Mouse (Mus musculus) forebrain, embryonic 14.5 days (tissue): Measurements from ENCODE around the gene Pip4p1. TPM values are rescaled to one million over a fixed set of nuclear protein-coding genes. Genes with fewer than 3 reads are reported as not detected.

Experiments used
- ATAC-seq: fragments of 200-750 bp; cut with Nextera tagmentation; 2 replicates; pipeline ENCODE4 v1.8.0; 2017; ENCODE audit warnings: mild to moderate bottlenecking, moderate library complexity
- DNase-seq: peaks from one replicate; pipeline ENCODE4 v3.0.0-alpha.2; 2015; ENCODE audit warnings: low spot score
- H3K27ac ChIP-seq: fragments of 300-500 bp; sonication (generic); 2 replicates; pipeline ENCODE4 v1.5.1; 2014; ENCODE audit warnings: low read depth, mild to moderate bottlenecking, control low read depth, low read length, moderate library complexity
- H3K27me3 ChIP-seq: fragments of 300-500 bp; sonication (generic); replicated peaks from 2 replicates; pipeline ENCODE4 v1.6.1; 2014; ENCODE audit warnings: low read length, control low read depth, mixed read lengths; ENCODE audit not compliant: control insufficient read depth, insufficient read depth
- H3K36me3 ChIP-seq: fragments of 300-500 bp; sonication (generic); 2 replicates; pipeline ENCODE4 v1.6.1; 2014; ENCODE audit warnings: low read length, control low read depth; ENCODE audit not compliant: control insufficient read depth, insufficient read depth
- H3K4me1 ChIP-seq: fragments of 300-500 bp; sonication (generic); 2 replicates; pipeline ENCODE4 v1.6.1; 2014; ENCODE audit warnings: antibody characterized with exemption, low read length, control low read depth; ENCODE audit not compliant: control insufficient read depth, insufficient read depth
- H3K4me2 ChIP-seq: fragments of 300-500 bp; sonication (generic); 2 replicates; pipeline ENCODE4 v1.6.1; 2014; ENCODE audit warnings: mild to moderate bottlenecking, control low read depth, low read length
- H3K4me3 ChIP-seq: fragments of 300-500 bp; sonication (generic); 2 replicates; pipeline ENCODE4 v1.5.1; 2014; ENCODE audit warnings: low read depth, low read length, control low read depth
- H3K9ac ChIP-seq: fragments of 300-500 bp; sonication (generic); 2 replicates; pipeline ENCODE4 v1.6.1; 2014; ENCODE audit warnings: mild to moderate bottlenecking, low read length, control low read depth, moderate library complexity
- H3K9me3 ChIP-seq: fragments of 300-500 bp; sonication (generic); replicated peaks from 2 replicates; pipeline ENCODE4 v1.6.1; 2016; ENCODE audit warnings: low read length, control low read depth, mixed read lengths; ENCODE audit not compliant: control insufficient read depth
- WGBS: fragments of 180-500 bp; shearing (Covaris S2); extraction: QIAGEN DNeasy Blood & Tissue Kit; methylation state at CpG from one replicate; pipeline ENCODE4 v1.1.7; 2014; 5-methylcytosine and 5-hydroxymethylcytosine counted together
- polyA plus RNA-seq: library from polyadenylated mRNA; unstranded; fragments of >200 nt; fragmentation: Nextera tagmentation; extraction: Ambion mirVana; gene quantifications from 2 replicates; pipeline ENCODE4 v1.2.1, GENCODE M21; 2014

The Pip4p1 gene
- polyA plus RNA-seq, 1 experiment from 2014 or later: 86.0 TPM

- 81% methylated on average over 22 of the region's 22 CpGs for WGBS
- Histone ChIP-seq H3K27me3 (0 out of 2 replicates have a peak, but pooled peaks cover 5% of the 10 kb centered on the region), H3K9me3 (no peaks in the 10 kb centered on the region), H3K4me3 (no peak overlapping the region), H3K4me2 (no peak overlapping the region), H3K4me1 (no peaks in the 10 kb centered on the region), H3K27ac (no peak overlapping the region), H3K36me3 (no peaks in the 10 kb centered on the region), H3K9ac (no peak overlapping the region)
- DNase-seq (no peak), ATAC-seq (no peak)
Observed at GRCm38 (mm10) chr14:50892541-50893459, 37.9 kb downstream of the Pip4p1 start.

DNA sequence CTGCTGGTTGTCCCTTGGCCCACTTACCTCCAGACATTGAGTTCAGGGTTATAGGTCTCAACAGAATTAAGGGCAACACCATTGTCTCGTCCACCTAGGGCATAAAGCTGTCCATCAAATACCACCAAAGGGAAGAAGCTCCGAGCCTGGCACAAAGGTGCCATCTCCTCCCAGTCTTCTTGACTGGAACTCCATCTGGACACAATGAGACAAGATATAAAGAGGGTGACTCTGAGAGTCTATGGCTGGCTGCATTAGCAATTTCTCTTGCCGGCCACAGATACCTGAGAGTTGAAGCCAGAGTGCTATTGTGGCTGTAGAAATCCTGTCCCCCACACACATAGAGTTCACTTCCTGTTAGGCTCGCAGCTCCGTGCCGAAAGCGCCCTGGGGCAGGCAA is 38.6 kb downstream of the Pip4p1 start:
- WGBS: 93% methylated on average over 7 of the region's 7 CpGs
- Histone ChIP-seq H3K27ac (no peak overlapping the region), H3K9me3 (no peaks in the 10 kb centered on the region), H3K9ac (no peak overlapping the region), H3K4me1 (no peaks in the 10 kb centered on the region), H3K27me3 (0 out of 2 replicates have a peak, but pooled peaks cover 5% of the 10 kb centered on the region), H3K4me2 (no peak overlapping the region), H3K36me3 (no peaks in the 10 kb centered on the region), H3K4me3 (no peak overlapping the region)
- ATAC-seq (no peak), DNase-seq (no peak)

GRCm38 (mm10) chr14:50891621-50892020 is 39.0 kb downstream of the Pip4p1 start:
- H3K4me2 ChIP-seq: no peak overlapping the region
- no peak overlapping the region for H3K4me3 ChIP-seq
- no peak for DNase-seq
- H3K4me1 ChIP-seq: no peaks in the 10 kb centered on the region
- H3K27ac ChIP-seq: no peak overlapping the region
- no peaks in the 10 kb centered on the region for H3K36me3 ChIP-seq
- H3K9ac ChIP-seq: no peak overlapping the region
- 92% methylated on average over 8 of the region's 8 CpGs for WGBS
- H3K27me3 ChIP-seq: 0 out of 2 replicates have a peak, but pooled peaks cover 3% of the 10 kb centered on the region
- no peaks in the 10 kb centered on the region for H3K9me3 ChIP-seq
- ATAC-seq: no peak

DNA sequence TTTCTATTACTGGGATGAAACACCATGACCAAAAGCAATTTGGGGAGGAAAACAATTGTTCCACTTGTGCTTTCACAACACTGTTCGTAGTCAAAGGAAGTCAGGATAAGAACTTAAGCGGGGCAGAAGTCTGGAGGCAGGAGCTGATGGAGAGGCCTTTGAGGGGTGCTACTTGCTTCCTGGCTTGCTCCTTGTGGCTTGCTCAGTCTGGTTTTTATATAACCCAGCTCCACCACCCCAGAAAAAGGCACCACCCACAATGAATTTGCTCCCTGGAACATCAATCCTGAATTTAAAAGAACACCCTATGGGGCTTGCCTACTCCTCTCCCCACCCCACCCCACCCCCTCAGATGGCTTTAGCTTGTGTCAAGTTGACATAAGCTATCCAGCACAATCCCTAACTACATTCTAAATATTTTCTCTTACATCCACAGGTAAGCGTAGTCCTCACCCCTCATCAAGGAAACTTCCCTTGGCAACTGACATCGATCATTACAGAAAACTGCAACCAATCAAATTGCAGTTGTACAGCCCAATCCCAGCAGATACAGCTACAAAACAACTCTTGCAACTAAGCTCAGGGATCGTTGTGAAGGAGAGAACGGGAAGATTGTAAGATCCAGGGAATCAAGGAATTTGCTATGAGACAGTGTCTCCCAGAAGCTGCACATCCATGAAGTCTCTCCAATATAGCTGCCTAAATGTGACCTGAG is 54.3 kb downstream of the Pip4p1 start:
- DNase-seq: no peak
- Histone ChIP-seq H3K27ac (no peak overlapping the region), H3K4me1 (no peaks in the 10 kb centered on the region), H3K27me3 (no peaks in the 10 kb centered on the region), H3K4me2 (no peak overlapping the region), H3K36me3 (no peaks in the 10 kb centered on the region), H3K9ac (no peak overlapping the region), H3K4me3 (no peak overlapping the region), H3K9me3 (no peaks in the 10 kb centered on the region)
- WGBS: 81% methylated on average over 6 of the region's 6 CpGs
- no peak for ATAC-seq

Other genes starting within 250 kb of the Pip4p1 start
- gene Olfr747, start 237.7 kb downstream of the Pip4p1 start, polyA plus RNA-seq: not detected in 2 replicates
- not detected in 2 replicates for gene Olfr748, start 223.5 kb downstream of the Pip4p1 start, polyA plus RNA-seq
- not detected in 2 replicates for gene Olfr749, start 185.8 kb downstream of the Pip4p1 start, polyA plus RNA-seq
- 152 and 161 TPM in 2 replicates for gene Ttc5, start 145.3 kb downstream of the Pip4p1 start, polyA plus RNA-seq
- gene Ccnb1ip1, start 123.1 kb downstream of the Pip4p1 start, polyA plus RNA-seq: 0.11 TPM in 1 of 2 replicates, not detected in the other
- gene Parp2, start 123.0 kb downstream of the Pip4p1 start, polyA plus RNA-seq: 58.7 and 60.9 TPM in 2 replicates
- gene Tep1, start 60.3 kb downstream of the Pip4p1 start, polyA plus RNA-seq: 1.3 and 2.5 TPM in 2 replicates
- gene Klhl33, start 33.3 kb downstream of the Pip4p1 start, polyA plus RNA-seq: 0.25 and 0.36 TPM in 2 replicates
- gene Osgep, start 6.0 kb downstream of the Pip4p1 start, polyA plus RNA-seq: 160 and 180 TPM in 2 replicates
- gene Apex1, start 5.9 kb downstream of the Pip4p1 start, polyA plus RNA-seq: 322 and 355 TPM in 2 replicates
- 20.5 and 28.2 TPM in 2 replicates for gene Pnp, start 226 bp upstream of the Pip4p1 start, polyA plus RNA-seq
- 2.5 TPM in 1 of 2 replicates, not detected in the other for gene Gm49342, start 13.7 kb upstream of the Pip4p1 start, polyA plus RNA-seq
- gene Pnp2, start 25.1 kb upstream of the Pip4p1 start, polyA plus RNA-seq: 0.46 and 0.69 TPM in 2 replicates
- not detected in 2 replicates for gene Rnase10, start 76.9 kb upstream of the Pip4p1 start, polyA plus RNA-seq
- gene Rnase9, start 111.0 kb upstream of the Pip4p1 start, polyA plus RNA-seq: not detected in 2 replicates
- not detected in 2 replicates for gene Rnase11, start 119.3 kb upstream of the Pip4p1 start, polyA plus RNA-seq
- gene Rnase12, start 126.8 kb upstream of the Pip4p1 start, polyA plus RNA-seq: not detected in 2 replicates
- not detected in 2 replicates for gene Olfr750, start 143.6 kb upstream of the Pip4p1 start, polyA plus RNA-seq
- 11.5 and 14.2 TPM in 2 replicates for gene Rnase4, start 160.2 kb upstream of the Pip4p1 start, polyA plus RNA-seq
- 2.2 and 2.8 TPM in 2 replicates for gene Ang, start 160.3 kb upstream of the Pip4p1 start, polyA plus RNA-seq
- gene Eddm3b, start 183.6 kb upstream of the Pip4p1 start, polyA plus RNA-seq: not detected in 2 replicates
- gene Rnase6, start 193.1 kb upstream of the Pip4p1 start, polyA plus RNA-seq: 0.33 and 1.3 TPM in 2 replicates
- 0.18 TPM in 1 of 2 replicates, not detected in the other for gene Rnase1, start 215.9 kb upstream of the Pip4p1 start, polyA plus RNA-seq
- gene Rnase2b, start 231.4 kb upstream of the Pip4p1 start, polyA plus RNA-seq: not detected in 2 replicates